Comparison of ENCODE assay signal across 8 mouse cellular contexts in genomic region chr16:46010906-46011220, GRCm38 (mm10). TPM values are rescaled to one million over a fixed set of nuclear protein-coding genes. Genes with fewer than 3 reads are reported as not detected.
DNase-seq lines count a peak whose midpoint lies in the region; ATAC-seq lines count a peak whose summit lies in the region.

No protein-coding gene starts in this region.

- no peaks in the 10 kb centered on the region for H3K36me3 ChIP-seq in hindbrain, embryonic 10.5 days
- H3K36me3 ChIP-seq in limb, embryonic 12.5 days: no peaks in the 10 kb centered on the region
- no peaks in the 10 kb centered on the region for H3K36me3 ChIP-seq in midbrain, embryonic 11.5 days (ENCODE audit: control insufficient read depth, insufficient read depth, low read length)

- H3K9ac ChIP-seq in limb, embryonic 12.5 days (replicated peaks): peak overlapping the region; percentile 67
- H3K9ac ChIP-seq in midbrain, embryonic 11.5 days (ENCODE audit: low read length): peak overlapping the region; percentile 64

- ATAC-seq in limb, embryonic 12.5 days (ENCODE audit: insufficient number of reproducible peaks, insufficient read depth, low FRiP score, low TSS enrichment, low read depth): no peak
- peak; percentile 8; the same call in 1 of the 2 replicates for ATAC-seq in midbrain, embryonic 11.5 days (ENCODE audit: low FRiP score)

- H3K27me3 ChIP-seq in hindbrain, embryonic 10.5 days (ENCODE audit: insufficient read depth, poor library complexity, severe bottlenecking): peaks cover 7% of the 10 kb centered on the region; the same call in 1 of the 2 replicates
- H3K27me3 ChIP-seq in limb, embryonic 12.5 days: peaks cover 6% of the 10 kb centered on the region
- H3K27me3 ChIP-seq in midbrain, embryonic 11.5 days (ENCODE audit: control insufficient read depth, insufficient read depth, low read length): no peaks in the 10 kb centered on the region

- H3K4me2 ChIP-seq in limb, embryonic 12.5 days: peak overlapping the region; percentile 93
- H3K4me2 ChIP-seq in midbrain, embryonic 11.5 days: peak overlapping the region; percentile 81

- WGBS in hindbrain, embryonic 10.5 days: 13% methylated on average over 5 of the region's 5 CpGs
- WGBS in limb, embryonic 12.5 days: 10% methylated on average over 5 of the region's 5 CpGs
- 15% methylated on average over 5 of the region's 5 CpGs for WGBS in midbrain, embryonic 11.5 days

- peak overlapping the region; percentile 69 for H3K4me3 ChIP-seq in hindbrain, embryonic 10.5 days
- H3K4me3 ChIP-seq in limb, embryonic 12.5 days (replicated peaks): peak overlapping the region; percentile 63
- peak overlapping the region; percentile 62 for H3K4me3 ChIP-seq in midbrain, embryonic 11.5 days (ENCODE audit: low read depth, low read length)

- H3K9me3 ChIP-seq in hindbrain, embryonic 10.5 days: no peaks in the 10 kb centered on the region
- H3K9me3 ChIP-seq in limb, embryonic 12.5 days: no peaks in the 10 kb centered on the region
- H3K9me3 ChIP-seq in midbrain, embryonic 11.5 days (ENCODE audit: control insufficient read depth, low read length): no peaks in the 10 kb centered on the region

- H3K4me1 ChIP-seq in hindbrain, embryonic 10.5 days (replicated peaks): peaks cover 15% of the 10 kb centered on the region
- H3K4me1 ChIP-seq in limb, embryonic 12.5 days (replicated peaks): peaks cover 12% of the 10 kb centered on the region
- peaks cover 10% of the 10 kb centered on the region for H3K4me1 ChIP-seq in midbrain, embryonic 11.5 days (ENCODE audit: control insufficient read depth, insufficient read depth, low read length)

- DNase-seq in embryo, embryonic 10 days (ENCODE audit: low spot score): peak; percentile 12
- DNase-seq in embryo, embryonic 11 days: no peak
- DNase-seq in c-Kit-positive CD71-negative TER-119-negative erythroid progenitor cells, embryonic 14.5 days (ENCODE audit: low read depth): peak; percentile 7
- no peak for DNase-seq in hindbrain, embryonic 10.5 days (ENCODE audit: low spot score)
- DNase-seq in midbrain, embryonic 11.5 days (ENCODE audit: low spot score, missing footprints): no peak
- DNase-seq in thymus, postnatal 14 days: peak; percentile 67
- no peak for DNase-seq in right cerebral cortex, postnatal 25 days

- peak overlapping the region; percentile 86 for H3K27ac ChIP-seq in hindbrain, embryonic 10.5 days
- peak overlapping the region; percentile 72 for H3K27ac ChIP-seq in limb, embryonic 12.5 days
- no peak overlapping the region for H3K27ac ChIP-seq in midbrain, embryonic 11.5 days (ENCODE audit: low read depth, low read length)

RNA-seq across cellular contexts. Expression of gene Plcxd2, which starts 0.8 kb away (rescaled TPM):
- 3.0 and 3.3 TPM in 2 replicates for polyA plus RNA-seq in hindbrain, embryonic 10.5 days (2016; fragmentation: Nextera tagmentation; extraction: Ambion mirVana)
- 1.5 and 1.6 TPM in 2 replicates for polyA plus RNA-seq in limb, embryonic 12.5 days (2016; fragmentation: Nextera tagmentation; extraction: Ambion mirVana)
- polyA plus RNA-seq in midbrain, embryonic 11.5 days (2014; fragmentation: Nextera tagmentation; extraction: Ambion mirVana): 3.1 and 3.4 TPM in 2 replicates

RNA-seq across cellular contexts. Expression of gene Phldb2, which starts 57.5 kb away (rescaled TPM):
- polyA plus RNA-seq in hindbrain, embryonic 10.5 days (2016; fragmentation: Nextera tagmentation; extraction: Ambion mirVana): 25.7 and 33.2 TPM in 2 replicates
- 75.2 and 82.5 TPM in 2 replicates for polyA plus RNA-seq in limb, embryonic 12.5 days (2016; fragmentation: Nextera tagmentation; extraction: Ambion mirVana)
- 28.2 and 29.0 TPM in 2 replicates for polyA plus RNA-seq in midbrain, embryonic 11.5 days (2014; fragmentation: Nextera tagmentation; extraction: Ambion mirVana)

Comparison
In these comparisons a context has a peak if more than half of its experiments do, and no peak if none do; other contexts are left out.
1. DNase-seq: peak in embryo, embryonic 10 days (single experiment), c-Kit-positive CD71-negative TER-119-negative erythroid progenitor cells, embryonic 14.5 days (single experiment) and thymus, postnatal 14 days (single experiment); none in embryo, embryonic 11 days (single experiment), hindbrain, embryonic 10.5 days (single experiment), midbrain, embryonic 11.5 days (single experiment) and right cerebral cortex, postnatal 25 days (single experiment).
2. Peak in every context shown above with its lines, with median percentiles within 50 percentile points of each other: H3K4me3 ChIP-seq.